Mouse (Mus musculus): ENCODE measurements around the gene Limd1. TPM values are rescaled to one million over a fixed set of nuclear protein-coding genes. Genes with fewer than 3 reads are reported as not detected.

The Limd1 gene
- polyA plus RNA-seq, 1 experiment from 2014 or later: 50.2 TPM

- H3K27ac ChIP-seq: no peak overlapping the region
- ATAC-seq (ENCODE audit: insufficient number of reproducible peaks, insufficient read depth, low FRiP score, low TSS enrichment, low read depth): no peak
- H3K4me2 ChIP-seq: no peak overlapping the region
- H3K9ac ChIP-seq: no peak overlapping the region
- peaks cover 46% of the 10 kb centered on the region for H3K36me3 ChIP-seq
- no peaks in the 10 kb centered on the region for H3K4me1 ChIP-seq
- no peak overlapping the region for H3K4me3 ChIP-seq
- WGBS: 84% methylated on average over 13 of the region's 13 CpGs
- H3K9me3 ChIP-seq: no peaks in the 10 kb centered on the region
- H3K27me3 ChIP-seq: no peaks in the 10 kb centered on the region
Measured at GRCm38 (mm10) chr9:123518969-123519894, 40.7 kb downstream of the Limd1 start.

GRCm38 (mm10) chr9:123520735-123521134 lies 42.2 kb downstream of the Limd1 start:
- Histone ChIP-seq H3K27ac (no peak overlapping the region), H3K9me3 (no peaks in the 10 kb centered on the region)
- WGBS: 80% methylated on average over 3 of the region's 3 CpGs

GRCm38 (mm10) chr9:123523676-123524075 lies 45.2 kb downstream of the Limd1 start:
- Histone ChIP-seq H3K9me3 (no peaks in the 10 kb centered on the region), H3K4me2 (no peak overlapping the region), H3K9ac (no peak overlapping the region), H3K4me3 (no peak overlapping the region), H3K27ac (no peak overlapping the region), H3K4me1 (peaks cover 12% of the 10 kb centered on the region; the same call in 1 of the 2 replicates), H3K27me3 (no peaks in the 10 kb centered on the region), H3K36me3 (peaks cover 22% of the 10 kb centered on the region)
- 36% methylated on average over 3 of the region's 3 CpGs for WGBS
- ATAC-seq (ENCODE audit: insufficient number of reproducible peaks, insufficient read depth, low FRiP score, low TSS enrichment, low read depth): no peak

More at GRCm38 (mm10) chr9:123520735-123521134, 42.2 kb downstream of the Limd1 start:
- Histone ChIP-seq H3K36me3 (peaks cover 46% of the 10 kb centered on the region), H3K4me3 (no peak overlapping the region), H3K9ac (no peak overlapping the region), H3K27me3 (no peaks in the 10 kb centered on the region), H3K4me1 (0 out of 2 replicates have a peak, but pooled peaks cover 3% of the 10 kb centered on the region), H3K4me2 (no peak overlapping the region)
- no peak for ATAC-seq (ENCODE audit: insufficient number of reproducible peaks, insufficient read depth, low FRiP score, low TSS enrichment, low read depth)

- Histone ChIP-seq H3K9me3 (no peaks in the 10 kb centered on the region), H3K4me1 (peaks cover 12% of the 10 kb centered on the region; the same call in 1 of the 2 replicates), H3K4me2 (no peak overlapping the region), H3K27me3 (no peaks in the 10 kb centered on the region), H3K27ac (no peak overlapping the region), H3K36me3 (peaks cover 8% of the 10 kb centered on the region), H3K4me3 (no peak overlapping the region), H3K9ac (no peak overlapping the region)
- 0% methylated on average over 1 of the region's 1 CpGs for WGBS
- no peak for ATAC-seq (ENCODE audit: insufficient number of reproducible peaks, insufficient read depth, low FRiP score, low TSS enrichment, low read depth)
Measured at GRCm38 (mm10) chr9:123525095-123525494, 46.6 kb downstream of the Limd1 start.

- WGBS: 61% methylated on average over 5 of the region's 5 CpGs
- Histone ChIP-seq H3K9me3 (no peaks in the 10 kb centered on the region), H3K9ac (no peak overlapping the region), H3K27me3 (no peaks in the 10 kb centered on the region), H3K4me1 (peaks cover 20% of the 10 kb centered on the region), H3K4me3 (no peak overlapping the region), H3K4me2 (no peak overlapping the region), H3K36me3 (no peaks in the 10 kb centered on the region), H3K27ac (no peak overlapping the region)
- ATAC-seq (ENCODE audit: insufficient number of reproducible peaks, insufficient read depth, low FRiP score, low TSS enrichment, low read depth): no peak
Measured at GRCm38 (mm10) chr9:123526502-123526901, 48.0 kb downstream of the Limd1 start.

GRCm38 (mm10) chr9:123528087-123528925 lies 49.8 kb downstream of the Limd1 start:
- Histone ChIP-seq H3K4me3 (peak overlapping the region; percentile 98), H3K9me3 (no peaks in the 10 kb centered on the region), H3K27me3 (no peaks in the 10 kb centered on the region), H3K4me1 (peaks cover 26% of the 10 kb centered on the region), H3K27ac (peak overlapping the region; percentile 95), H3K4me2 (peak overlapping the region; percentile 69), H3K9ac (peak overlapping the region; percentile 77), H3K36me3 (no peaks in the 10 kb centered on the region)
- no peak for ATAC-seq (ENCODE audit: insufficient number of reproducible peaks, insufficient read depth, low FRiP score, low TSS enrichment, low read depth)
- 22% methylated on average over 6 of the region's 6 CpGs for WGBS

- Histone ChIP-seq H3K36me3 (no peaks in the 10 kb centered on the region), H3K9ac (peak overlapping the region; percentile 77), H3K27ac (peak overlapping the region; percentile 95), H3K9me3 (no peaks in the 10 kb centered on the region), H3K4me2 (peak overlapping the region; percentile 69), H3K27me3 (no peaks in the 10 kb centered on the region), H3K4me3 (peak overlapping the region; percentile 98), H3K4me1 (peaks cover 26% of the 10 kb centered on the region)
- ATAC-seq (ENCODE audit: insufficient number of reproducible peaks, insufficient read depth, low FRiP score, low TSS enrichment, low read depth): peak; percentile 29; the same call in 1 of the 2 replicates
- WGBS: 1% methylated on average over 17 of the region's 17 CpGs
Measured at GRCm38 (mm10) chr9:123528926-123529295, 50.4 kb downstream of the Limd1 start.

- no peaks in the 10 kb centered on the region for H3K27me3 ChIP-seq
- peak within 1 kb of the TSS; percentile 69 for H3K4me2 ChIP-seq
- H3K9ac ChIP-seq: peak within 1 kb of the TSS; percentile 97
- peak within 1 kb of the TSS; percentile 98 for H3K4me3 ChIP-seq
- H3K9me3 ChIP-seq: no peaks in the 10 kb centered on the region
- no peaks in the 10 kb centered on the region for H3K36me3 ChIP-seq
- peak within 1 kb of the TSS; percentile 95 for H3K27ac ChIP-seq
- H3K4me1 ChIP-seq: peaks cover 26% of the 10 kb centered on the region
- under 1% methylated on average over 74 of the region's 79 CpGs for WGBS
- peak; percentile 99 for ATAC-seq (ENCODE audit: insufficient number of reproducible peaks, insufficient read depth, low FRiP score, low TSS enrichment, low read depth)
Measured at GRCm38 (mm10) chr9:123529392-123530157, 51.1 kb downstream of the Limd1 start, which contains the start of gene Sacm1l. Sacm1l (plus strand) TSS chr9:123529759.

- Histone ChIP-seq H3K27ac (peak overlapping the region; percentile 95), H3K4me3 (peak overlapping the region; percentile 98), H3K4me1 (peaks cover 22% of the 10 kb centered on the region), H3K9me3 (no peaks in the 10 kb centered on the region), H3K4me2 (peak overlapping the region; percentile 69), H3K36me3 (no peaks in the 10 kb centered on the region), H3K27me3 (no peaks in the 10 kb centered on the region), H3K9ac (peak overlapping the region; percentile 97)
- ATAC-seq (ENCODE audit: insufficient number of reproducible peaks, insufficient read depth, low FRiP score, low TSS enrichment, low read depth): no peak; the same call in 1 of the 2 replicates
- 0% methylated on average over 13 of the region's 13 CpGs for WGBS
Measured at GRCm38 (mm10) chr9:123530158-123530475, 51.6 kb downstream of the Limd1 start.

GRCm38 (mm10) chr9:123530566-123531130 lies 52.1 kb downstream of the Limd1 start:
- Histone ChIP-seq H3K4me3 (peak overlapping the region; percentile 98), H3K4me1 (peaks cover 22% of the 10 kb centered on the region), H3K27ac (peak overlapping the region; percentile 95), H3K9me3 (no peaks in the 10 kb centered on the region), H3K36me3 (no peaks in the 10 kb centered on the region), H3K4me2 (peak overlapping the region; percentile 69), H3K27me3 (no peaks in the 10 kb centered on the region), H3K9ac (peak overlapping the region; percentile 97)
- ATAC-seq (ENCODE audit: insufficient number of reproducible peaks, insufficient read depth, low FRiP score, low TSS enrichment, low read depth): no peak
- WGBS: 24% methylated on average over 11 of the region's 11 CpGs

GRCm38 (mm10) chr9:123531234-123531633 lies 52.7 kb downstream of the Limd1 start:
- Histone ChIP-seq H3K9me3 (no peaks in the 10 kb centered on the region), H3K9ac (peak overlapping the region; percentile 97), H3K27me3 (no peaks in the 10 kb centered on the region), H3K27ac (no peak overlapping the region), H3K4me1 (peaks cover 22% of the 10 kb centered on the region), H3K4me2 (peak overlapping the region; percentile 69), H3K36me3 (0 out of 2 replicates have a peak, but pooled peaks cover 3% of the 10 kb centered on the region), H3K4me3 (peak overlapping the region; percentile 98)
- ATAC-seq (ENCODE audit: insufficient number of reproducible peaks, insufficient read depth, low FRiP score, low TSS enrichment, low read depth): no peak
